Mouse (Mus musculus) kidney, postnatal 25 days (tissue): ENCODE measurements around the gene Ebf3.

Experiments
- DNase-seq, 2 experiments: peaks; one replicate each; pipeline ENCODE4 v3.0.0; 2021; ENCODE audit warnings: mixed read lengths in 2 of 2

Ebf3 gene

DNA sequence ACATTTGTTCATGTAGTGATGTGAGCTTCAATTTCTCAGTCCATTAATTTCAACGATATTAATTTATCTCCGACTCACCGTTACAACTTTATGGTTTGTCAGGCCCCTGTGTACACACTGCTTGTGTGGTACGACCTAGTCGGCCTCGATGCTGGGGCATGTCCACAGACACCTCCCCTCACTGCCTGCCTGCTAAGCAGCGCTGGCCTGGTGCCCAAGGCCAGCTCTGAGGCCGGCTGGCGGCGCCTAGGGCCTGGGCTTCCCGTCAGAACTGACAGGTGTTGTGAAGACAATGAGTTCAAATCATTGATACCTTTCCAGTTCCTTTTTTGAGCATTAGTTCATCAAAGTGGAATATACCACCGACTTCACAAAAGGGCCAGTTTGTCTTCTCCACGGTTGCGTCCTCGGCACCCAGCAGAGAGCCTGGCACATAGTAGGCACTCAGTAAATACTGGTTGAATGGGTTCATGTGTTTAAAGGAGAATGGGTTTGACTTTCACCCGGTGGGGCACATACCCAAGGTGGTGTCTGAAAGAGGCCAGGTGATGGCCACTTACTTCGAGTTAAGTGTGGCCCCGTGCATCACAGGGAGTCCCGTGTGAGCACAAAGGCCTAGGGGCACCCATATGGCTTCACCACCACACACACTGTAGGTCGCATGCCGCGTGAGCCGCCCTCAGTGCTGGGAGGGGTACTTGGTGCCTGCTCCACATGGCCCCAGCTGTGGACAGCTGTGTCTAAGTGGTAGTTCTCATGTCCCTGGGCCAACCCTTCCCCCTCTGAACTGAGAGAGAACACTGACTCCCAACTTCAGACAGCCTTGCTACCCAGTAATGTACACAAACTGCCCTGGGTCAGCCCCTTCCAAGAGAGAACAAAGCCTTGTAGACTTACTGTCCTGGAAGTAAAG, 116.9 kb downstream of the Ebf3 start:
- DNase-seq, result no peak

GRCm38 (mm10) chr7:137196536-137196935, 117.7 kb downstream of the Ebf3 start:
- DNase-seq, result no peak

DNA sequence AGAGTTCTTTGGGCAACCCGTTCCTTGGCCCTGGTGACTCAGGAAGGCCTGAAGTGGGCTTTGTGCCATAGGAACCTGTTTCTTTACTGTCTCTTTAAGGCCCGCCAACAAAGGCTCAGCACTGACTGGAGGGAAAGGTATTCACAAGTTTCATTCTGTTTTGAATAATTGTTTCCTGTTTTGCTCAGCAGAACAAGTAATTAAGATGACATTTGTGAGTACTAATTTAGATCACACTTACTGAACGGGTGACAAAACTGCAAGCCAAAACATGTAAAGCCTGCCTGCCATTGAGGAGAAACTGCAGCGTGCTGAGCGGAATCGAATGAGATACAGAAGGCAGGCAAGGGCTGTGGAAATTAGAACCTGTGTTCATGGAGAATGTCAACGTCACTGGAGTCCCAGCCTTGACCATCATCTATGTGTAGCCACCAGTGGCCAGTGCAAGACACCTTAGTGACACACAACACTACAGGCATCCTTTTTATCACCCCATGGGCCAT, 121.4 kb downstream of the Ebf3 start:
- DNase-seq, result no peak

GRCm38 (mm10) chr7:137191889-137192288, 122.4 kb downstream of the Ebf3 start:
- no peak for DNase-seq

- DNase-seq, result no peak
Observed at GRCm38 (mm10) chr7:137172278-137172677, 142.0 kb downstream of the Ebf3 start.

GRCm38 (mm10) chr7:137159086-137159485, 155.2 kb downstream of the Ebf3 start:
- no peak for DNase-seq

- no peak for DNase-seq
Observed at GRCm38 (mm10) chr7:137154623-137155022, 159.6 kb downstream of the Ebf3 start.

GRCm38 (mm10) chr7:137151854-137152253, 162.4 kb downstream of the Ebf3 start:
- no peak for DNase-seq

DNA sequence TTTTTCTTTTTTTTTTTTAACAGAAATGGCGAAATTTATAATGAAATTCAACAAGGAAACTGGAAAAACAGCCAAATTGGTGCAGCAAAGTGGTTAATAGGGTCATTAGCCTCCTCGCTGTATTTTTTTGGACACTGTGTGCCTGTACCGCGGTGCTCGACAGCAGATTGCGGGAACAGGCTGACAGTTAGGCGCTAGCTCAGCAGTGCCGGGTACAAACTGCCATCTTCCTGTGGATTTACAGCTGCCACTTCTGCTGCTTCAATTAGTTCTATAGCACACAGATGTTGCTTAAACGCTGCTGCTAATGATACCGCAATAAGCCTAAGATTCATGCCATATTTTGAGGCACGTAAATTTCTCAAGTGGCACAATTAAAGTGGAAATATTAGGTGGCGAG, 167.1 kb downstream of the Ebf3 start:
- DNase-seq, result no peak
